Mouse (Mus musculus): ENCODE results near the gene Xkr7.

Gene Xkr7

GRCm38 (mm10) chr2:153032973-153033372 is 1.3 kb downstream of the Xkr7 start:
- no peak for DNase-seq (ENCODE audit: low spot score in 2 of 2)

GRCm38 (mm10) chr2:153033545-153034230 is 2.0 kb downstream of the Xkr7 start:
- DNase-seq (ENCODE audit: low spot score in 2 of 2): no peak

GRCm38 (mm10) chr2:153036690-153037089 is 5.0 kb downstream of the Xkr7 start:
- DNase-seq (ENCODE audit: low spot score in 2 of 2): no peak

DNA sequence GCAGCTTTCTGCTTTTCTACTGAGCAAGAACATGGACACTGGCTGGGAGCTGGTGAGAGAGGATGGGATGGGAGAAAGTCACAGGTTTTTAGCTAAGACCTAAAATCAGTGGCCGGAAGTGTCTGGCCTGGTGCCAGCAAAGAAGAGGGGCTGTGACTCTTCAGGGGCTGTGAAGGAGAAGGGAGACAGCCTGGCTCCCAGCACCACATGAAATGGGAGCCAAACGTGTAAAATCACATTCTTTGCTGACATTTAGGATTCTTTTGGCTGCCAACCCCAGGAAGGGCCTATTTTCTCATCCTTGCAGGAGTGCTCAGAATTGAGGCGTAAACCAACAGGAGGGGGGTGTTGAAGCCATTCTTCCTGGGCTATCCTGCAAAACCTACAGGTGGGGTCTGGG is 12.2 kb downstream of the Xkr7 start:
- no peak for DNase-seq (ENCODE audit: low spot score in 2 of 2)

DNA sequence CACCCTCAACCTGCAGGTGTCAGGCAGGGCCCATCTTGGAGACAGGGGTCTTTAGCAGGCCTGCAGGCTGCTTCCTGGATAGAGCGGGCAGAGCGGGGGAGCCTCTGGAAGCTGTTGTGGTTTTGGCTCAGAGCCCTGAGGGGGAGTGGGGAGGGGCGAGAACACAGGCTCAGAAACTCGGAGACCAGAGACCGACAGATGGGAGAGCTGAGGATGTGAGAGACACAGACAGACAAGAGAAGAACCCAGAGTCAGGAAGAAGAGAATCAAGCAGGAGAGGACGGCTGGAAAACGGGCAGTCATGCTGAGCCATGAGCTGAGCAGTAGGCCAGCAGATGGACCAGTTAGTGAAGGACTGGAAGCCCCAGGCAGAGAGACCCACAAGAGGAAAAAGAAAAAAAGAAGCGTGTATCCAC is 14.2 kb downstream of the Xkr7 start:
- no peak for DNase-seq (ENCODE audit: low spot score in 2 of 2)

DNA sequence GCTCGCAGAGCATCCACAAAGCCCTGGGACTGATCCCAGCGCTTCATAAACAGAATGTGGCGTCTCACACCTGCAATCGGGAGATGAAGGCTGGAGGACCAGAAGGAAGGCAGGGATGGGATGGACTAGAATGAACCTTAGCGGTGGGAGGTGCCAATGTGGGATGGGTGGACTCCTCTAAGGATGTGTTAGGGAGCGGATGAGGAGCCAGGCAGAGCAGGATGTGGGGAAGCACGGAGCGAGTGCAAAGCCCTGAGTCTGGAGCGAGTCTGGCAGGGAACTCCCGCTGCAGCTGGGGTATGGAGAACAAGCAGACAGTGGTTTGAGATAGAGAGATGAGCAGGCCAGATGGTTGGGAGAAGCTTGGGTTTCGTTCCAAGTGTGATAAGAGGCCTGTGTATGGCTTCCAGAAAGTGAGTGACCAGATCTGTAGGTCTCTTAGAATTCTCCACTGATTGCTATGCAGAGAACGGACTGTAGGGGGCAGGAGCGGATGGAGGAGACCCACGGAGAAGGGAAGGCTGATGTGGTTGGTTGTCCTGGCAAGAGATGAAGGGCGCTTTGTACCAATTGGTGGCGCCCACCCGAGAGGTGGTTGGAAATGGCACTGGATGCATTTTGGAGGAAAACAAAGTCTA is 16.3 kb downstream of the Xkr7 start:
- peak in 1 of 2 experiments; percentile 41 for DNase-seq (ENCODE audit: low spot score in 2 of 2)

DNA sequence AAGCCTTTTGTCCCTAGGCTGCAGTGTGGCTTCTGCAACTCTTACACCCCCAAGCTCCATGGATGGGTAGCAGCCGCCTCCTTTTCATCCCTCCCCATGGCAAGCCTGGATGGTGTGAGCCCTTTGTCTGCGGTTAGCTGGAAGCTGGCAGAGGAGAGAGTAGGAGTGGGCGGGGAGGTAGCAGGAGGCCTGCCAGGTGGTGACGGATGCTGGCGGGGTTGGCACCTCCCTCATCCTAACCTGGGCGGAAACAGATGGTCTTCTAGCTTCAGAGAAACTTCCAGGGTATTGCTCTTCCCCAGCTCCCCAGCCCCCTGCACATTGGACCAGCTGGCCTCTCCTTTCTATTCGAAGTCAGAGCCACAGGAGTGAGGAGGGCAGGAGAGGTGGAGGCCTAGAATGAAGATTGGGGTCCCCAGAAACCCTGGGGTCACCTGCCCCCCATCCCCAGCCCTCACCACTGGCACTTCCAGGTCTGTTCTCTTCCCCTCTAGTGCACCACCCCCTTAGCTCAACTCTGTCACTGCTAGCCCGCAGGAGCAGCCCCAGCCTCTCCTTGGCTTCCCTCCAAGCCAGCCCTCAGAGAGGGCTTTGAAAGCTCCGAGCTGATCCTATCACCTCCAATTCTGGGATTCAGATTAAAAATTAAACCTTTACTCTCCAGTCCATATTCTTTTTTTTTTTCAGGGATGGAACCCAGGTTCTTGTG is 17.8 kb downstream of the Xkr7 start:
- no peak for DNase-seq (ENCODE audit: low spot score in 2 of 2)

- no peak for DNase-seq (ENCODE audit: low spot score in 2 of 2)
Observed at GRCm38 (mm10) chr2:153049997-153050358, 18.3 kb downstream of the Xkr7 start.

DNA sequence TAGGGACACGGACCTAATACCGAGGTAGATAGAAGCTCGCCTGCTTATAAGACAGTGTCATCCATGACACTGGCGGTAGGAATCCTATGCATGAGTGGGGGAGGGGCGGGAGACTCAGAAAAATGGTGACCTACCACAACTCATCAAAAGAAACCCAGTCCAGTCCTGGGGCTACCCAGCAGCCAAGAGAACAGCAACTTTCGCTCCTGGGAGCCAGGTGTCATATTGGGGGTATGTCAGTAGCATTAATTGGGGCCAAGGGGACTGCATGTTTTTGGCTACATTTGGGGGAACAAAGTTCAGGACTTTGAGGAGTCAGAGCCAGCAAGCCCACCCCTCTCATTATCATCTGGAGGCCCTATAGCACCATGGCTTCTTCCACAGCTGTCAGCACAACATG is 19.4 kb downstream of the Xkr7 start:
- no peak for DNase-seq (ENCODE audit: low spot score in 2 of 2)

- no peak for DNase-seq (ENCODE audit: low spot score in 2 of 2)
Observed at GRCm38 (mm10) chr2:153051537-153051936, 19.9 kb downstream of the Xkr7 start.

DNA sequence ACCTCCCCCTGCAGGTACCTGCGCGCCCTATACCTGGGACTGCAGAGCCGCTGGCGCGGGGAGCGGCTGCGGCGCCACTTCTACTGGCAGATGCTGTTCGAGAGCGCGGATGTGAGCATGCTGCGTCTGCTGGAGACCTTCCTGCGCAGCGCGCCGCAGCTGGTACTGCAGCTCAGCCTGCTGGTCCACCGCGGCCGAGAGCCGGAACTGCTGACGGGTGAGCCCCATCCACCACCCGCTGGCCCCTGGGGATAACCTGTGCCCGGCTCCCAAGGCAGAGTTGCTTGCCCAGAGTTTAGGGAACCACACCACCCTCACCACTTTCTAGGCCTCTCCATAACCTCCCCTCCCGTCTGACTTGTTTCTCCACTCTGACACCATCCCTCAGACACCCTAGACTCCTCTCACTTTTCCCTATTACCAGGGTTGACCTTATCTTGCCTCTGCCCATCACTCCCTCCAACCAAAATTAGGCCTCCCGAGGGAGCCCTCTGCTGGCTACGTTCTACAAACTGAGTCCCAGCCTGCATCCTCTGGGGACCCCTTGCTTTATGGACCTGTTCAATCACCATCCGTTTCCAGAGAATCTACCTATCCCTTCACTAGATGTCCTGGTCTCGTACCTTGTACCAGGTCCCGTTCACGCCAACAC is 21.2 kb downstream of the Xkr7 start:
- DNase-seq (ENCODE audit: low spot score in 2 of 2): no peak

DNA sequence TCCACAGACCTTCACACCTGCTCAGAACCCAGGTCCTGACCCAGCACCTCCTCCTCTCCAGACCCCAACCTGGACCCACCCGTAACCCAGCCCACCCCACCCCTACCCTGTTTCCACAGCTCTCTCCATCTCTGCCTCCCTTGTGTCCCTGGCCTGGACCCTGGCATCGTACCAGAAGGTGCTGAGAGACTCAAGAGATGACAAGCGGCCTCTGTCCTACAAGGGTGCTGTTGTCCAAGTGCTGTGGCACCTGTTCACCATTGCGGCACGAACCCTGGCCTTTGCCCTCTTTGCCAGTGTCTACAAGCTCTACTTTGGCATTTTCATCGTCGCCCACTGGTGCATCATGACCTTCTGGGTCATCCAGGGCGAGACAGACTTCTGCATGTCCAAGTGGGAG is 22.2 kb downstream of the Xkr7 start:
- no peak for DNase-seq (ENCODE audit: low spot score in 2 of 2)

- DNase-seq (ENCODE audit: low spot score in 2 of 2): no peak
Observed at GRCm38 (mm10) chr2:153055270-153055920, 23.7 kb downstream of the Xkr7 start.

DNA sequence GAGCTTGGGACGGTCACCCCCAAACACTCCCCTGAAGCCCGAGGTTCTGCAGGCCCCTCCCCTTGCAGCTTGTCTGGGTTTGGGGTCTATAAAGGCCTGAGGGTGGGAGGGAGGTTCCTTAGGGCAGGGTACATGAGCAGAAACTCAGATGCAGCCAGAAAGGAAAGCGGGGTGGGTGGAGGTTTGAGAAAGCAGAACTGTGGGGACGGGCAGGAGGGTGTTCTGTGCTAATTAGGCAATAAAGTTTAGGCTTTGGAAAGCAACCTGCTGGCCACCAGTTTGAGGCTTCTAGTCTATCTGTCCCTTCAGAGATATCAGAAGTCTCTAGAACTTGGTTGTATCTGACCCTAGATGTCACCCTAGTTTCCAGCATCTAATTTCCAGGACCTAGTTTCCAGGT is 26.7 kb downstream of the Xkr7 start:
- no peak for DNase-seq (ENCODE audit: low spot score in 2 of 2)

GRCm38 (mm10) chr2:153060216-153060615 is 28.6 kb downstream of the Xkr7 start:
- no peak for DNase-seq (ENCODE audit: low spot score in 2 of 2)

GRCm38 (mm10) chr2:153063394-153063793 is 31.7 kb downstream of the Xkr7 start:
- no peak for DNase-seq (ENCODE audit: low spot score in 2 of 2)

DNA sequence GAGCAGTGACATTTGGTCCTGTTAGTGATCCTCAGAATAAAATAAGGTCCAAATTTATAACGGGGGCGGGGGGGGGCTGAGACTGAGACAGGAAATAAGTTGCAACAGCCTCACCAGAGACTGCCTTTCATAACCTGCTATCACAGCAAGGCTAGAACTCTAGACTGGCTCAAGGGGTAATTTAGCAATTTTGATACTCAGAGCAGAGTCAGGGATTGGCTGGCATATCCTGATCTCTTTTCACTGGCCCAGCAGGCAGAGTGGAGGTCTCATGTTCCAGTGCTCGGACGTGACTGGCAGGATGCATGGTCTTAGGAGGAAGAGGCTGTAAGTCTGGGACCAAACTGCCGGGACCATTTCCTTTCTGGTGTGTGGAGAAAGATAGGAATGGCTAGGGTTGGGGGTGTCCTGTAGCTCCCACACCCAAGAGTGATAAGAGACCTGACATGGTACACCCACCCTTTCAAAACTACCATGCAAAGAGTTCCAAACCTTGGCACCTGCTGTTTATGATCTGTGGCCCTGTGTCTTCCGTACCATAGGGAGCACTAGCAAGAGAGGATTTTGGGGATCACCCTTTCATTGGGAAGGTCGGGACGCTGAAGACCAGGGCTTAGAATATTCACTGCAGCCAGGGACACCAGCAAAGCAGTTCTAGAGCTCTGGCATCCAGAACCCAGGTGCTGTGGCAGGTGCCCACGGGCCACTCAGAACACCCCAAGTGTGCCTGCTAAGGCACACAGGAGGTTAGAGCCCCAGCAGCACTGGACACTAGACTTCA is 32.7 kb downstream of the Xkr7 start:
- DNase-seq (ENCODE audit: low spot score in 2 of 2): no peak

DNA sequence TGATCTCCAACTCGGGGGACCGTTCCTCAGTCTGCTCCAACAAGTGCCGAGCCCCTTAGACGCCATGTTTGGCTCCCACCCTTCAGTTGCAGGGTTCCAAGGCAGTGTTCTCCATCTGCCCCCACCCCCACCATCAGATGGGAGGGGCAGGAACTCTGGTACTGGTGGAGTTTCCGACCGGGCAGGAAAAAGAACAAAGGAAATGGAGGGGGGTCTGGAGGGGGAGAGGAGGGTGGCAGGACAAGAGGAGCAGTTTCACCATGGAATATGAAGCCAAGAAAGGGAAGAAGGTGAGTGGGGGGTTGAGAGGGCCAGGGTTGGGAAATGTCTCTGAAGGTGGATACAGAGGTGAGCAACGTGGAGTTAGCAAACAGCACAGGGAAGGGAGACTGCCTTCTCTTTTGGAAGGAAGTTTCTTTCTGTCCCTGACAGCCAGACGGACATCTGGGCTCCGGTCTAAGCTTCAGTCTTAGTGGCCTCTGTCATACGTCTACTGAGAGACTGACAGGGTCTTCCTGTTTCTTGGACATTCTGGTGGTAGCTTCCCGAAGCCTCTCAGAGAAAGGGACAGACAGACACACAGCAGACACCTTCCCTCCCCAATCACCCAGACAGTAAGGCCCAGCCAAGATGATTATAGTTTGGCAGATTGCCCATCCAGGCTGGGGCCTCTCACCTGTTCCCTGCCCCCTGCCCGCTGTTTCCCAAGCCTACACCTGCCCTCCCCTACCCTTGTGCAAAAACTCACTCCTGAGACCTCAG is 34.3 kb downstream of the Xkr7 start, which contains the start of gene Ccm2l:
TSS of gene Ccm2l (plus strand) at position 209 of the 762 bp plus-strand sequence.
- DNase-seq (ENCODE audit: low spot score in 2 of 2): no peak

DNA sequence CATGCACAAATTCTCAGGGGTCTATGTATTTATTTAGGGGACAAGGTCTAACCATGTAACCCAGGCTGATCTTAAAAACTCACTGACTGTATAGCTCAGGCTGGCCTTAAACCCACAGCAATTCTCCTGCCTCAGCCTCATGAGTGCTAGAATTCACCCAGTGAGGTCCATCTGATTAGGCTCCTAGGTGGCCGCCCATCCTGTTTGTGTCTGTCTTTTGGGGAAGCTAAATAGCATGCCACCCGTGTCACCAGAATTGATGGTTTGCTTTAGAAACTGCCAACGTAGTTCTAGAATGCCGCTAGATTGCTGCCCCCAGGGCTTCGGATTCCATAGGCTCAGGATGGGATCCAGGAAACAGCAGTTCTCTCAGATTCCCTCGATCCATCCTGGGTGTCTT is 35.3 kb downstream of the Xkr7 start:
- DNase-seq (ENCODE audit: low spot score in 2 of 2): no peak

- DNase-seq (ENCODE audit: low spot score in 2 of 2): no peak
Observed at GRCm38 (mm10) chr2:153070762-153071490, 39.3 kb downstream of the Xkr7 start.

All from spleen, postnatal 14 days (tissue).